Mouse (Mus musculus) forebrain, embryonic 11.5 days (tissue): Measurements from ENCODE around the gene Apobec3. TPM values are rescaled to one million over a fixed set of nuclear protein-coding genes. Genes with fewer than 3 reads are reported as not detected.

Source experiments
- ATAC-seq: fragments of 200-750 bp; cut with Nextera tagmentation; replicated peaks from 2 replicates; pipeline ENCODE4 v1.8.0; 2017; ENCODE audit warnings: moderate TSS enrichment; ENCODE audit not compliant: low FRiP score
- DNase-seq: peaks from one replicate; pipeline ENCODE4 v3.0.0-alpha.2; 2017; ENCODE audit warnings: low spot score
- H3K27ac ChIP-seq: fragments of 300-500 bp; sonication (generic); 2 replicates; pipeline ENCODE4 v1.5.1; 2014; ENCODE audit warnings: low read depth, low read length
- H3K27me3 ChIP-seq: fragments of 300-500 bp; sonication (generic); 2 replicates; pipeline ENCODE4 v1.6.1; 2014; ENCODE audit warnings: mild to moderate bottlenecking, low read length, mixed read lengths; ENCODE audit not compliant: control insufficient read depth, insufficient read depth
- H3K36me3 ChIP-seq: fragments of 300-500 bp; sonication (generic); 2 replicates; pipeline ENCODE4 v1.6.1; 2014; ENCODE audit warnings: mild to moderate bottlenecking, low read length, moderate library complexity, mixed read lengths; ENCODE audit not compliant: control insufficient read depth, insufficient read depth
- H3K4me1 ChIP-seq: fragments of 300-500 bp; sonication (generic); replicated peaks from 2 replicates; pipeline ENCODE4 v1.6.1; 2014; ENCODE audit warnings: low read length, mixed read lengths; ENCODE audit not compliant: control insufficient read depth, insufficient read depth
- H3K4me2 ChIP-seq: fragments of 300-500 bp; sonication (generic); 2 replicates; pipeline ENCODE4 v1.6.1; 2014; ENCODE audit warnings: low read depth, mild to moderate bottlenecking, low read length, moderate library complexity, mixed read lengths; ENCODE audit not compliant: severe bottlenecking
- H3K4me3 ChIP-seq: fragments of 300-500 bp; sonication (generic); 2 replicates; pipeline ENCODE4 v1.5.1; 2014; ENCODE audit warnings: low read depth, low read length
- H3K9ac ChIP-seq: fragments of 300-500 bp; sonication (generic); 2 replicates; pipeline ENCODE4 v1.6.1; 2014; ENCODE audit warnings: low read length
- H3K9me3 ChIP-seq: fragments of 300-500 bp; sonication (generic); 2 replicates; pipeline ENCODE4 v1.6.1; 2016; ENCODE audit warnings: low read length, mixed read lengths; ENCODE audit not compliant: control insufficient read depth
- WGBS: fragments of 180-500 bp; shearing (Covaris S2); extraction: QIAGEN DNeasy Blood & Tissue Kit; methylation state at CpG from one replicate; pipeline ENCODE4 v1.1.7; 2014; 5-methylcytosine and 5-hydroxymethylcytosine counted together
- polyA plus RNA-seq: library from polyadenylated mRNA; unstranded; fragments of >200 nt; fragmentation: Nextera tagmentation; extraction: Ambion mirVana; gene quantifications from 2 replicates; pipeline ENCODE4 v1.2.1, GENCODE M21; 2014

The Apobec3 gene
- polyA plus RNA-seq, 1 experiment from 2014 or later: 10.6 TPM

DNA sequence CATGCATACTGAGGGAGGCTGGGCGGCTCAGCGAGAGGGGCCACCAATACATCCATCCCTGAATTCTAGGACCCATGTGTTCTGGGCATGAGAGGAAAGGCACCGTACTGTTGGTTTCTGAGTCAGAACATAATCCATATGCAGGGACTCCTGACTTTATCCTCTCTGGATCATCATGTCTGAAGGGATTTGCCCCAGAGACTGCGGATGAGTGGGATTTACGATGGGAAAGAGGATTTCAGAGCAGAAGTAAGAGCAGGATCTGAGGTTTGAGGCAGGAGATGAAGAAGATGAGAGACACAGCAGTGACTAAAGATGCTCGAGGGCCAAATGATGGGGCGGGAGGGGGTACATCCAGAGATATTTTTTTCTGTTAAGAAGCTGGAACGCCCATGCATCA lies 17.9 kb upstream of the Apobec3 start:
- ATAC-seq (no peak), DNase-seq (no peak)
- Histone ChIP-seq H3K4me3 (no peak overlapping the region), H3K9me3 (no peaks in the 10 kb centered on the region), H3K9ac (no peak overlapping the region), H3K4me2 (no peak overlapping the region), H3K4me1 (no peaks in the 10 kb centered on the region), H3K27ac (no peak overlapping the region), H3K36me3 (no peaks in the 10 kb centered on the region), H3K27me3 (no peaks in the 10 kb centered on the region)
- 92% methylated on average over 8 of the region's 8 CpGs for WGBS

DNA sequence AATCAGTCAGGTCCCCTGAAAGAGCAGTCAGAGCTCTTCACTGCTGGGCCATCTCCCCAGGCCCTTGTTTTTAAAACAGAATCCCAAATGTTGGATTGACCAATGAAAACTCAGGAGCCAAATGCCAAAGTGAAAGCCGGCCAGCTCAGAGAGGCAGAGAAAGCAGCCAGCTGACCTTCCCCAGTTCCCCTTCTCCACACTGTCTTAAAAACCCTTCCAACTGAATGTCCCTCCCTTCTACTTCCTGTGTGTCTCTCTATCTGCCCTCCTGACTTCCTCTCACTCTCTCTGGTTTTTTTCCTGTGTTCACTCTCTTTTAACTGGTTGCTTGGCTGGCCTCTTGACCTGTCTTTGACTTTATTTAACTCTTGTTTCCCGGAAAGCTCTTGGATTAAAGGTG lies 17.5 kb upstream of the Apobec3 start:
- no peak overlapping the region for H3K27ac ChIP-seq
- DNase-seq (no peak), ATAC-seq (no peak)
- WGBS: 71% methylated on average over 2 of the region's 2 CpGs
- no peaks in the 10 kb centered on the region for H3K4me1 ChIP-seq
- no peaks in the 10 kb centered on the region for H3K36me3 ChIP-seq
- no peaks in the 10 kb centered on the region for H3K9me3 ChIP-seq
- H3K4me2 ChIP-seq: no peak overlapping the region
- H3K9ac ChIP-seq: no peak overlapping the region
- no peaks in the 10 kb centered on the region for H3K27me3 ChIP-seq
- no peak overlapping the region for H3K4me3 ChIP-seq

DNA sequence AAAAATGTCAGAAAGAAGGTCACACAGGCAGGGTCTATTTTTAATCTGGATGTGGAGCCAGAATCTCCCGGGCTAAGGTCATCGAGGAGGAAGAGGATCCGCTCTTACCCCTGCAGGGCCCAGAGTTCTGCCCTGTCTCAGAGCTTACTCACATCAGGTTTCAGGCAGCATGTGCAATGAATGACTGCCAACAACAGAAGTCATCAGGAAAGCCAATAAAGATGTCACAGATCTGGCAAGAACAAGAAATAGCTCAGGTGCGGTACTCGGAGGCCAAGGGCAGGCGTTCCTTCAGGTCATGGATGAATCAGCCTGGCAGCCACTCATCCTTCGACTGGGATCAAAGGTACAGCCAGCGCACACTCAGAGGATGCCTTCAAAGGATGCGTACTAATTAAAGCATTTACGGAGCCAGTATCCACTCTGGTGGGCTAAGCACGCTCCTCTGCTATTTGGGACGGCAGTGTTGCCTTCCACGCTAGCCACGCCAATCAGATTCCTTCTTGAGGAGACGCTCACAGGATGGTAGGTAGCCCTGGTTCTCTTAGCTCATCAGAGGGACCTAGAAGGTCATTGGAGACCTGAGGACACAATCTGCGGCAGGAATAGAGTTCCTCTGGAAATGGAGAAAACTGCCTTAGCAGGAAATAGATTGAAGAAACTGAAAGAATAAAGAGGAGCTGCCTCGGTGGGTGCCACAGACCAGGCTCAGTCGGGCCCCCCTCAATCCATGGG lies 16.0 kb upstream of the Apobec3 start:
- Histone ChIP-seq H3K4me2 (no peak overlapping the region), H3K4me1 (no peaks in the 10 kb centered on the region), H3K9ac (no peak overlapping the region), H3K4me3 (no peak overlapping the region), H3K9me3 (no peaks in the 10 kb centered on the region), H3K36me3 (no peaks in the 10 kb centered on the region), H3K27ac (no peak overlapping the region), H3K27me3 (no peaks in the 10 kb centered on the region)
- DNase-seq (peak; percentile 10), ATAC-seq (no peak)
- 94% methylated on average over 18 of the region's 18 CpGs for whole genome bisulfite sequencing

DNA sequence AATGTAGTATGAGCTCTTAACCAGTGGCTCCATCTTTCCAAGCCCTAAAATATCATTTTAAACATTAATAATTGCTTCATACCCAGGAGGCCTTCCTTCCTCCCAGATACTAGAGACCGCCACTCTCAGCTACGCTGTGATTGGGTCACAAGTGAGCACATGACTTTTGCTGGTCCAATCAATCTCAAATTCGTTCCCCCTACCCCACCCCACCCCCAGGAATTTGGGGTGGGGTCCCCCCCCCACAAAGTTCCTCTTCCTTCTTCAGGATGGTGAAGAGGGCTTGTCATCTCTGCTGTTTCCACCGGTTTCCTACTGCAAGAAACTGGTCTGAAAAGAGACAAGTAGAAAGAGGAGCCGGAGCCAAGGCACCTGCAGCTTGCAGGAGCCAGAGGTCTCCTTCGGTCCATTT lies 12.7 kb upstream of the Apobec3 start:
- 78% methylated on average over 6 of the region's 6 CpGs for WGBS
- no peak overlapping the region for H3K9ac ChIP-seq
- H3K27me3 ChIP-seq: no peaks in the 10 kb centered on the region
- H3K4me2 ChIP-seq: no peak overlapping the region
- DNase-seq: no peak
- no peaks in the 10 kb centered on the region for H3K9me3 ChIP-seq
- peaks cover 2% of the 10 kb centered on the region; the same call in 1 of the 2 replicates for H3K4me1 ChIP-seq
- no peak for ATAC-seq
- H3K27ac ChIP-seq: no peak overlapping the region
- H3K4me3 ChIP-seq: no peak overlapping the region
- no peaks in the 10 kb centered on the region for H3K36me3 ChIP-seq

DNA sequence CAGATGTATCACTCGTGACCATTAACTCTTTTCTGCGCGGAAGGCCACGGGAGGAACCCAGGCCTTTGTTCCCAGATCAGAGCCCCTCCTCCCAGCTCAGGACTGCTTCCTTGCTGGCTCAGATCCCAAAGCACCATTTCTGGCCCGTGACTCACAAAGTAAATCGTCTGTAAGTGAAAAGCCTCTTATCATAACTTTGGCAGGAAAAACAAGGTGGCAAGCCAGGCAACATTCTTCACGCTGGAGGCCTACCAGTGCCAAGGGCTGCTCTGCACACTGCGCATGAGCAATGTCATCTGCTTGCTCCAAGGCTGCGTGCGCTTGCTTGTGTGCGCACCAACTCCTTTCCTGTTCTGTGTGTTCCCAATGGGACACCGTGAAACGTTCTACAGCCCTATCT lies 12.1 kb upstream of the Apobec3 start:
- H3K27ac ChIP-seq: no peak overlapping the region
- 63% methylated on average over 13 of the region's 13 CpGs for WGBS

DNA sequence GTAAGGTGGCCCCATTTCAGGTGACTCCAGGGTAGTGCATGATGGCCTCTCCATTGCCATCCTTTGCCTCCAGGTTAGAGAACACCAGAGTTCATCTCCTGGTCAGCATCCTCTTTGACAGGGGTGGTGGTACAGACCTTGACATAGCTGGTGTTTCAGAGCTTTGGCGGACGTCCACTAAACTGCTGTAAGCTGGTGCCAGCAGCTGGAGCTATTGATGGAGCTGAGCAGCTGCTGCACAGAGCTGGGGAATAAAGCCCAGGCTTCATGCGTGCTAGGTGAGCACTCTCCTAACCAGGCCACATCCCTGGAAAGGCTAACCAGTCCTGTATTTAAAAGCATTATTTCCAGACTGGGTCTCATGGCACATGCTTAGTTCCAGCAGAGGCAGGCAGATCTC lies 11.0 kb upstream of the Apobec3 start:
- no peak overlapping the region for H3K4me3 ChIP-seq
- peaks cover 2% of the 10 kb centered on the region; the same call in 1 of the 2 replicates for H3K4me1 ChIP-seq
- no peak overlapping the region for H3K4me2 ChIP-seq
- ATAC-seq (no peak), DNase-seq (no peak)
- no peaks in the 10 kb centered on the region for H3K36me3 ChIP-seq
- H3K27ac ChIP-seq: no peak overlapping the region
- WGBS: 74% methylated on average over 3 of the region's 3 CpGs
- H3K9me3 ChIP-seq: no peaks in the 10 kb centered on the region
- no peaks in the 10 kb centered on the region for H3K27me3 ChIP-seq
- no peak overlapping the region for H3K9ac ChIP-seq

More for the DNA sequence above, 12.1 kb upstream of the Apobec3 start:
- ATAC-seq: no peak
- Histone ChIP-seq H3K4me1 (peaks cover 2% of the 10 kb centered on the region; the same call in 1 of the 2 replicates), H3K27me3 (no peaks in the 10 kb centered on the region), H3K36me3 (no peaks in the 10 kb centered on the region), H3K9me3 (no peaks in the 10 kb centered on the region), H3K4me2 (no peak overlapping the region), H3K9ac (no peak overlapping the region), H3K4me3 (no peak overlapping the region)
- no peak for DNase-seq

DNA sequence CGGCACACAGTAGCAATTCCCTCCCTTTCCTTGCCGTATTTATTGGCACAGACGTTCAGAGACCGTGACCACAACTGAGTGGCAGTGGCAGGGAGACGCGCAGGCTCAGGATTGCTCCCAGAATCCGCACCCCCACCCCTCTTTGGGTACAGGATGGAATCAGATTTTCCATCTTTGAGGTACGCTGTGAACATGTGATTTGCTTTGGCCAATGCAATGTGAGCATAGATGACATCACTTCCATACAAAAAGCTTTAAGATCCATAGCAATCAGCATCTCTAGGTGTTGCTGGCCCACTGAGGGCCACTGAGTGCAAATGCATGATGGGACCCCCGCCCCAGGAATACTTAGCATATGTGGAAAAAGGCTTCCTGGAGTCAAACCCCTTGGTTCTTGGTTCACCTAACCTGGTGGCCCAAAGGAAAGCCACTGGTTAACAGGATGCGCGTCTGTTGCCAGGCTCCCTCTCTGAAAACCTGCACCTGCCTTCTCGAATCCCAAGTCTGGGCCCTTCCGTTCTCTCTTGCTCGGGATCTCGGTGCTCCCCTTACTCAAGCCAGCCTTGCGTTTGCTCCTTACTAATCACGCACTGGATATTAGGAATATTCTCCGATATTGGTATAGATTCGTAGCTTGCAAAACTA lies 8.7 kb upstream of the Apobec3 start:
- Histone ChIP-seq H3K4me2 (peak overlapping the region; percentile 50), H3K27ac (no peak overlapping the region), H3K9me3 (no peaks in the 10 kb centered on the region), H3K36me3 (no peaks in the 10 kb centered on the region), H3K9ac (peak overlapping the region; percentile 61), H3K4me3 (peak overlapping the region; percentile 40), H3K27me3 (no peaks in the 10 kb centered on the region), H3K4me1 (peaks cover 2% of the 10 kb centered on the region; the same call in 1 of the 2 replicates)
- ATAC-seq (peak; percentile 29; the same call in 1 of the 2 replicates), DNase-seq (no peak)
- WGBS: 31% methylated on average over 19 of the region's 19 CpGs

DNA sequence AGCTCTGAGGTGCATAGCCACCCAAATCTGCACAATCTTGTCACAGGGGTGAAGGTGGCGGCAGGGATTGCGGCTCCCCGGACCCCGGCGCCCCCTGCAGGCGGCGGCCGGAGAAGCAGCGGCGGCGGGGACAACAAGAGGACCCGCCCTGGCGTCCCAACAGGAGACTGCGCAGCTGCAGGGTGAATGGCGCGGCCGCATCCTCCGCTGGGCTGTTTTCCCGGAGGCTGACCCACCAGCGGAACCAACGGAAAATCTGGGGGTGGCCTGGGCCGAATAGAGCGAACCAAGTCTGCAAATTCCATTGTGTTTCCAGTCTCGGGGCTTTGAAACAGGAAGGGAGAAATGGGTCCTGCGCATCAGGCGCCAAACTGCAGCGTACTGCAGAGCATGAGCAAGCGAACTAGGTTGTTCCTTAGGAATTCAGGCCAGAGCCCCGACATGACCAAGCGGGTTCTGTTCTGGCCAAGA lies 8.1 kb upstream of the Apobec3 start:
- WGBS: under 1% methylated on average over 30 of the region's 30 CpGs
- H3K4me2 ChIP-seq: peak overlapping the region; percentile 50

More for the DNA sequence above, 8.1 kb upstream of the Apobec3 start:
- Histone ChIP-seq H3K27ac (peak overlapping the region; percentile 54; the same call in 1 of the 2 replicates), H3K36me3 (no peaks in the 10 kb centered on the region), H3K9ac (peak overlapping the region; percentile 61), H3K27me3 (no peaks in the 10 kb centered on the region), H3K9me3 (no peaks in the 10 kb centered on the region), H3K4me1 (peaks cover 2% of the 10 kb centered on the region; the same call in 1 of the 2 replicates), H3K4me3 (peak overlapping the region; percentile 40)
- peak; percentile 89 for ATAC-seq
- DNase-seq: peak; percentile 96
